Mouse (Mus musculus) adrenal gland, postnatal 25 days (tissue): ENCODE measurements around the gene Bri3bp. TPM values are rescaled to one million over a fixed set of nuclear protein-coding genes. Genes with fewer than 3 reads are reported as not detected.
A peak's percentile ranks its signal among the peaks of the same experiment; 100 is the strongest.
"Not testable (repeated sequence)": the region's sequence is repeated elsewhere in the genome, so short reads cannot be mapped to it uniquely, and the experiment has no call there.

ENCODE experiments used
- DNase-seq: peaks from one replicate; pipeline ENCODE4 v3.0.0; 2021; ENCODE audit warnings: mixed read lengths
- total RNA-seq: library from RNA; stranded (reverse); gene quantifications from 2 replicates; pipeline ENCODE4 v1.2.3, GENCODE M21; 2021

Bri3bp gene
- total RNA-seq, 1 experiment from 2014 or later = 37.3 TPM

DNA sequence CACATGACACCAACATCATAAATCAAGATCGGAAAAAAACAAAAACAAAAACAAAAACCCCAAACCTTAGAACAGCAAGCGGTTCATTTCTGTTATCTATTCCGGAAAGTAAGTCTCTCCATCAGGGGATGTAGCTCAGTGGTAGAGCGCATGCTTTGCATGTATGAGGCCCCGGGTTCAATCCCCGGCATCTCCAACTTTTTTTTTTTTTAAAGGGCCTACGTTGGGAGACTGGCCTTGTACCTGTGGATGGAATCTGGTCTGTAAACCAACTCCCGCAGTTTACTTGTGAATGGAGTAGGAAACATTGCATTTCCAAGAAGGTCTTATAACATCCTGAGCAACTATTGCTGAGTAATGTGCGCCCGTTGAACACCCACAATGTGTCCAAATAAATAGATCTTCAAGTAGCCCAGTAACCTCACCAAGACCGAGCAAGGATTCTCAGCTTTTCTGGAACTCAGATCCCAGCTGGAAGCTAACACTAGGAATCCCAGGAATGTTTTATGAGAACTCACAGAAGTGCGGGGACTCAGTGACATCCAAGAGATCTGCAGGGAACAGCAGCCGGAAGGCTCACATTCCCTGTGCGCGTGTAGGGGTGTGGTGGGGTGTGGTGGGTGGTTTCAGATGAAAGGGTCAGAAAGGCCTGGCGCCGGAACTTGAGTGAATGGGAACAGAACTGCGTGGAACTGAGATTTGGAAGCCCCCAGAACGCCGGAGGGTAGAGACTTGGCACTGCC, 31.8 kb upstream of the Bri3bp start:
- no peak for DNase-seq

DNA sequence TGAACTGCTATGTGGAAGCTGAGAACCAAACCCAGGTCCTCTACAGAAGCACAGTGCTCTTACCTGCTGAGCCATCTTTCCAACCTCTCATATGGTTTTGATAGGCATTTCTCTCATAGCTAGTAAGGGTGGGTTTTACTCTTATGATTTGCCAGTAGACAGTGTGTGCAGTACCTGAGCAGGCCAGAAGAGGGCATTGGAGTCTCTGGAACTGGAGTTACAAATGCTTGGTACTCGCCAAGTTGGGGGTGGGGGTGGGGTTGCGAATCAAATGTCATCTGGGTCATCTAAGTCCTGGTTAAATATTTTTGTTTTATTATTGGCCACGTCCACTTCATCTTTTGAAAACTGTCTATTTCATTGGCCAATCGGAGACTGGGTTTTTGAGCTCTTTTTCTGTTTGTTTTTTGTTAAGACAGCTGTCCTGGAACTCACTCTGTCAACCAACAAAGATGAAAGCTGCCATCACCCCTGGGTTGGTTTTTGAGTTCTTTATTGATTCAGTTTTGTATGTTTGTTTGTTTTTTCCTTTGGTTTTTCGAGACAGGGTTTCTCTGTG, 29.3 kb upstream of the Bri3bp start:
- peak; percentile 78 for DNase-seq

DNA sequence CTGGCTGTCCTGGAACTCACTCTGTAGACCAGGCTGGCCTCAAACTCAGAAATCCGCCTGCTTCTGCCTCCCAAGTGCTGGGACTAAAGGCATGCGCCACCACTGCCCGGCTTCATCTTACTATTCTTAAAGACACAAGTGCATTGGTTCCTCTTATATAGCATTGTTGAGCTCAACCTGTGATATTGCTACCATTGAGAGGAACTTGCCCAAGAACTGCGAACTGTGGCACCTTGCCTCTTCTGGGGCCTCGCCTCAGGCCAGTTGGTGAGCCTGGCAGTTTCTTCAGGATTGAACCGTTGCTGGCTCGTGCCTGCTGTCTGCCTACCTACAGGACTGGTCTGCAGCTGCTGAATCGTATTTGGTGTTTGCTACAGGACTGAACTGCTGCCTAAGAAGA, 28.8 kb upstream of the Bri3bp start:
- not testable (repeated sequence) for DNase-seq

DNA sequence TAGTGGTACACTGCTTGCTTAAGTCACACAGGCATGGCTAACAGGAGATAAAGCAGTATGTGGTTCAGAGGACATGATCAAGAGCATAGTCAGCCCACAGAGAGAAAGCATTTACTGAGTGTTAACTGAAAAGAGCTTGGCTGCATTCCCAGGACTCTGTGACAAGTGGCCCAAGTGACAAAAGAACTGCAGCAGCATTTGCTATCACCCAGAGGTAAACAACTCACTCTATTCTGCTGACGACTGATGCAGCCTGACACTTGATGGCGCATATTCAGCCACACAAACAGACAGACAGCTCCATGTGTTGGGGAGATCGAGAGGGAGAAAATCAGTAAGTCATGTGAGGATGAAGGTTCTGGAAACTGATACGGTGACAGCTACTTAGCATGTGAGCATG, 27.6 kb upstream of the Bri3bp start:
- no peak for DNase-seq

DNA sequence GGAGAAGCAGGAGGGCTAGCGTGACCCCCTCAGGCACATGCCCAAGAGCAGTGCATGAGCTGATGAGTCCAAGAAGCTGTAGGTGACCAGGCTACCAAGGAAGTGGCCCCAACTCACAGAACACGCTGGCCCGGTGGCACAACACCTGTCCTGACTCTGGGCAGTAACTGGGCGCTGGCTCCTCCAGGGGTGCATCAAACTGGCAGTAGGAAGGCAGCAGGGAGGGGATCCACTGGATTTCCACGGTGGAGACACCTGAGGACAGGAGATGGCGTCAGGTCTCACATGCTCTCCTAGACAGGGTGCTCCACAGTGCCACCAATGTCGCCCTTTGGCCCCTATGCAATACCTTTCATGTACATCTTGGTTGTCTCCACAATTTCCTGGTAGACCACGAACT, 25.2 kb upstream of the Bri3bp start:
- DNase-seq = no peak

DNA sequence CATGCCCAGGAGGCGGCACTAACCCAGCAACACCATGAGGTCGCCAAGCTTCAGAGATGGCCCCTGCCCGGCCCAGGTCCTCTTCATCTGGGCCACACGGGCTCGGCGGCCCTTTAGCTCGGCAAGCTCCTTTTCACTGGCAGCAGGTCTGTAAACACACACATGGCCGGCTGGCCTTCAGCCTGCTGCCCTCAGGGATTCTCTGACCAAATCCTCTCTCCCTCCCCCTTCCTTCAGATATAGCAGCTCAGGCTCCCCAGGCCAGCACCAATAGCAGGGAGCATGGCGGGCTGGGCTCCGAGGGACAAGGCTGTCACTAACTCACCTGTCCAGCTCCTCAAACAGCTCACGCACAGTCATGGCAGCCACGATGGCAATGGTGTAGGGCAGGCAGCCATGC, 22.7 kb upstream of the Bri3bp start:
- DNase-seq = no peak

DNA sequence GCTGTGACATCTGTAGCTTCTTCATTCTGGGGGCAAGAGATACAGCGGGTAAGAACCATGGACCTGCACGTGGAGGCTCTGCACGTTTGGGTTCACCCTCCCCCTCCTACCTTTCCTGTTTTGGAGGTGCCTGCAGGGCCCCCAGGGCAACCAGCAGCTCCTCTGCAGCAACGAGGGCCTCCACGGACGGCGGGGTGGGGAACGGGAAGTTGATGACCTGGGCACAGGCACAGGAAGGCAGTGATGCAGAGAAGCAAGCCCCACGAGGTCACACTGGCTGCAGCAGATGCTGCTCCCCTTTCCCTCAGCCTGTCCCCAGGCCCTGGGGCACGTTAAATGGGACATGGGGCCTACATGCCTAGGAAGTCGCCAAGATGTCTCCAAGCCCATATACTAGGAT, 22.2 kb upstream of the Bri3bp start:
- DNase-seq = no peak

DNA sequence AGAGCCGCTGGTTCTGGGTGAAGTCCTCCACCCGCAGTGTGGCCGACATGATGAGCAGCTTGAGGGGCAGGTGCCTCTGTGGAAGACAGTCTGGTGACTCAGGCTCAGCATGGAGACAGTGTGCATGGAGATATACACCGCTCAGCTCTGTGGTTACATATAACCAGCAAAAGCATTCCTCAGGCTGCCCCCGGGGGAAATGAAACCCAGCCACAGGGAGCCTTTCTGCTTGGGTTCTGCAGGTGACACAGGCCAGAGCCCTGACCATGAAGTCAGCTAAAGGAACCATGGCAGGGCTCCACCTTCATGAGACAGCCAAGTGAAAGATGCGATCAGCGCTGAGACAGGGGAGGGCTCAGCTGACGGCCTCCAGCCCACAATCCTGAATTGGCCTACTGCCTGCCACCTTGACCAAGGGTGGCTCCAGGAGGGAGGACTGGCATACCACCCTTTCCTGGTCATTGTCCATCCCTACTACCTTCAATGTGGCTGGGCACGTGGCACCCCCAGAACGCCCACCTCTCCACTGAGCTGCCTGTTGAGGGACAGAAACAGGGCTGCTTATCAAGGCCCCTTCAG, 15.6 kb upstream of the Bri3bp start:
- no peak for DNase-seq

DNA sequence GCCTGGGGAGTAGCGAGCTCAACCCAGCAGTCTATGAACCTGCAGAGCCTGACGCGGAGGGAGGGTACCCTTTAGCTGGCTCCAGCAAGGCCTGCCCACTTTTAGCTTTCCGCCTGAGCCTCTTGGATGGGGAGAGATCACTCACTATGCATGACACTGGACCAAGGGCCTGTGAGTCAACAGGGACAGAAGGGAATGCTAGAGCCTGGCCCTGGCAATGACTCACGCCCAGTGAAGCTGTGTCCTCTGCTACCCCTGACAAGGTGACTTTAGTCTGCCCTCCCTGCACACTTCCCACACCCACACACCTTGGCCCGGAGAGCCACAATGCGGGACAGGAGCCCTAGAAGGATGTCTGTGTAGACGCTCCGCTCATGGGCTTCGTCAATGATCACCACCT, 15.0 kb upstream of the Bri3bp start:
- DNase-seq = peak; percentile 42

DNA sequence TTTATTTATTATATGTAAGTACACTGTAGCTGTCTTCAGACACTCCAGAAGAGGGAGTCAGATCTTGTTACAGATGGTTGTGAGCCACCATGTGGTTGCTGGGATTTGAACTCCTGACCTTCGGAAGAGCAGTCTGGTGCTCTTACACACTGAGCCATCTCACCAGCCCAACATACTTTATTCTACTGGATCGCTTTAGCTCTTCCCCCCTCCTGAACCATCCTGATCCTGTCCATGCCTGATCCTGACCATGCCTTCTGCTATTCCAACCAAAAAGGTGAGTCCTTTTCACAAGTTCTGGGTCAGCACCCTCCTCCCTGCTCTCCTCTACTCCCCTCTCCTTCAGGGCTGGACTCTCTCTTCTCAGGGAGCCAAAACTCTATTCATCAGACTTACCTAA, 9.0 kb upstream of the Bri3bp start:
- not testable (repeated sequence) for DNase-seq

DNA sequence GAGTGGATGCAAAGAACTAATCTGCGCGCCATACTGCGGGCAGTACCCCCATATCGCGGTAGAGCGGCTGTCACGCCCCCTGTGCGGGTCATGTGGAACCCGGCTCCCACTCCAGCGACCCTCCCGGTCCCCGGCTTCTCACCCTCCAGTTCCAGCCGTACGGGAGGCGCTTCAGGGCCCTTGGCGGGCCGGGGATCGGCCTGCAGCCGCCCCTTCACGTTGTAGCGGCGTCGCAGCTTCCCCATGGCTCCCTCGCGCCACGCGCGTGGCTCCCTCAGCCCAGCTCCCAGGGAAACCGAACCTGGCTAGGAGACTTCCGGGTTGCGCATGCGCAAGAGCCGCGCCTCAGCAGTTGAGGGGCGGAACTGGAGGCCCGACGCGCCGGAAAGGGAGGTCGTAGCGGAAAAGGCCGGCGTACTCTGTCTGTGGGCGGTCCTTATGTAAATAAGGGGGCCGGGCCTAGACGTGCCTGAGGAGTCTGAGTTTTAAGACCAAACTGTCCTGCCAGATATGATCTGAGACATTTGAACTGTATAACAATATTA, 7.5 kb upstream of the Bri3bp start, which contains the start of gene Dhx37:
Dhx37 (minus strand) TSS at position 329 of the 545 bp plus-strand sequence.
- peak; percentile 94 for DNase-seq

DNA sequence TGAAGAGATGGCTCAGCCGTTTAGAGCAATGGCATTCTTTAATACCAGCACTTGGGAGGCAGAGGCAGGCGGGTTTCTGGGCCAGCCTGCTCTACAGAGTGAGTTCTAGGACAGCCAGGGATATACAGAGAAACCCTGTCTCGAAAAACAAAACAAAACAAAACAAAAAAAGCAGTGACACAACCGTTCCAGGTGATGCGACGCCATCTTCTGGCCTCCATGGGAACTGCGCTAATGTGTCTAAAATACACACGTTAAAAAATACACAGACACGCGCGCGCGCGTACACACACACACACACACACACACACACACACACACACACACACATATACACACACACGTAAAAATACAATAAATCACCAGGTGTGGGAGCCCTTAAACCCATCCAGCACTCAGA, 7.0 kb upstream of the Bri3bp start:
- not testable (repeated sequence) for DNase-seq

DNA sequence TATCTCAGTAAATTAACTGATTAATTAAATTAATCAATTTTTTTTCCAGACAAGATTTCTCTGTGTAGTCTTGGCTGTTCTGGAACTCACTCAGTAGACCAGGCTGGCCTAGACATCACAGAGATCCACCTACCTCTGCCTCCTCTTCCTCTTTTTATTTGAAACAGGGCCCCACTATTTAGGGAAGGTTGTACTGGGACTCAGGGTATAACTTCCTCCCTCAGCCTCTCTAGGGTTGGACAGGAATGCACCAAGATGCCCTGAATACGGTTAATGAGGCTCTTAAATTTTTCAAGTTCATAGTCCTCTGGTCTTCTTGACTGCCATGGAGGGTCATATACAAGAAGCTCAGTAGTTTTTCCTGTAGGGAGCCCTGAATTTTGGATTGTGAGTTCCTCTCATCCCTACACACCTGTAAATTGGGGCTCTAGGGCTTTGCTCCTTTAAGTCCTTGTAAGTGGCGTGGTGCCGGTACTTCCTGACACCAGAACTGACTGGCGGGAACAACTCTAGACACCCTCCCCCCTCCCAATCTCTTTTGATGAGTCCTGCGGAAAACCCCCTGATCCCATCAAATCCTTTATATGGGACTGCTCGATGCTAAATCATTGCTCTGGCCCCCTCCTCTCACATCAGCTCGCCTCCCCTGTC, 660 bp upstream of the Bri3bp start:
- no peak for DNase-seq

DNA sequence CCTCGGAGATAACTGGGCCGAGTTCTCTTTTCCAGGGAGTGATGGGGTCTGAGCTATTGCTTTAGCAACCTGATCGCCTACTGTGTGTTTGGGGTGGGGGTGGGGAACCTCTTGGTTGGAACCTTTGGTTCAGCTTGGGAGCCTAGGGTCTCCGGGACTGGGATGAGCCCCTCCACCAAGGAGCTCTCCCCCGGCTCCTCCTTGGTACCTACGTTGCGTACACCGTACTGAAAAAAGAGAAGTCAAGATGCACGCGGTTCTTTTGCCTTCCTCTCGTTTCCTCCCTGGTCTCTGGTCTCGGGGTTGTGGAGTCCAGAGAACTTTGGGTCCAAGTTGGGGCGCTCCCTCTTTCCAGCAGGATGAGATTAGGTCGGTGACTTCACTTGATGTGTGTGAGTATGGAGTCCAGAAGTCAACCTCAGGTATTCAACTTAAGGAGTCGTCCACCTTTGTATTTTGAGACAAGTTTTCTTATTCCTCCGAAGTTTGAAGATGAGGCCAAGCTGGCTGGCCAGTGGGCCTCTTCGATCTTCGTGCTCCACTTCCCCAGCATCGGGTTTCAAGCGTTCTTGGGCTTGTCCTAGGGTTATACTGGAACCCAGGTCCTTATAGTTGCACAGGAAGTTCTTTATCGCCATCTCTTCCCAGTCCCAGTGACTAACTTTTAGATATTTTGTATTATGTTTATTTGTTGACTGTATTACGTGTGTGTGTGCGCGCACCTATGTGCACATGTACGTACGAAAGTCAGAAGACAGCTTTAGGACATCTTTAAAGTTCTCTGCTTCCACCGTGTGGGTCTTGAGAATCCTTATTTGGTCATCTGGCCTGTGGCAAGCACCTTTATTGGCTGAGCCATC, 998 bp downstream of the Bri3bp start:
- no peak for DNase-seq

DNA sequence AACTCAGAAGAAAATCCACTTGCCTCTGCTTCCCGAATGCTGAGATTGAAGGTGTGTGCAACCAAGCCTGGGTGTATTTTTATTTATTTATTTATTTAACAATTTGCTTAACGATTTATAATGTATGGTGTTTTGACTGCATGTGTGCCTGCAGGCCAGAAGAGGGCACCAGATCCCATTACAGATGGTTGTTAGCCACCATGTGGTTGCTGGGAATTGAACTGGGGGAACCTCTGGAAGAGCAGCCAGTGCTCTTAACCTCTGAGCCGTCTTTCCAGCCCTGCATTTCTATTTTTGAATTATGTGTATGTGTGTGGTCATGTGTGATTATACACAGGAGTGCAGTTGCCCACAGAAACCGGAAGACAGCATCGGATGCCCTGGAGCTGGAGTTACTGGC, 2.0 kb downstream of the Bri3bp start:
- DNase-seq = no peak

DNA sequence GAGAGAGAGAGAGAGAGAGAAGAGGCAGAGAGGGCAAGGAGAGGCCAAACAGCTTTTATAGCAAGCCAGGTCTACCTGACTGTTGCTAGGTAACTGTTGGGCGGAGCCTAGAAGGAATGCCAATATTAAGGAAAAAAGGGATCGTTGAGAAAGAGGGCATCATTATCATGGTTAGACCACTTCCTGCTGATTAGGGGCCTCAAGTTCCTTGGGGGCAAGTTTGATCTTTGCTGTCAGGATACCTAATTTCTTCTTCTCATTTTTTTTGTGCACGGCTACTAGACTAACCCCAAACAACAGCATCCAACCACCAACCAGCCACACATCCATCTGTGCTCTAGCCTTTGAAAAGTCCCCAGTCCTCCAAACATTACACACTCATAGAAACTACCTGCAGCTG, 2.5 kb downstream of the Bri3bp start:
- no peak for DNase-seq

DNA sequence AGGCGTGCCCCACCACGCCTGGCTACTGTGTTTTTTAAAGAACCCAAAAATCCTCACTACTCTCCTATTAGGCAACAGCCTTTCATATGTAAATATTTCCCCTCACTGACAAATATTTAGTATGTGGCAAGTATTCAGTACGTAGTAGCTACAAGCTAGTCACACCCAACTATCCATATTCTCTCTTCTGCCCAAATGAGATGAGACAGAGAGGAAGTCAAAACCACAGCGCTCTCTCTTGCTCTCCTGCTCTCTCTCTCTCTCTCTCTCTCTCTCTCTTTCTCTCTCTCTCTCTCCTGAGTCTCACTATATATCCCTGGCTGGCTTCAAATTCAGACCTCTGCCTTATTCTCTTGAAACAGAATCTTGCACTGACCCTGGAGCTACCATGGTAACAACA, 3.2 kb downstream of the Bri3bp start:
- DNase-seq = no peak

DNA sequence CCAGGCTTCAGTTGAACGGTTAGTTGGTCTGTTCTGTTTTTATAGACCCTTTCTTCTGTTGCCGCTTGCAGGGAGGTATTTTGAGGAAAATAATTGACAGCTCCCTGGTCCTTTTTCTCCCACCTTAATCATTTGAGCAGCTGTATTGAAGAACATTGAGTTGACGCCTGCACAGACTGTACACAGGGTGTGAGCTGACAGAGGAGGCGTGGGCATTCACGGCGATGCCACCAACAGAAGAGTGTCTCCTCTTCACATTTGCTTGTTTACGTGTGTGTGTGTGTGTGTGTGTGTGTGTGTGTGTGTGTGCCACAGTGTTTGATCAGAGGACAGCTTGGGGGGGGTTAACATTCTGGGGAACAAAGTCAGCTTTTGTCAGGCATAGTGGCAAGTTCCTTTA, 5.0 kb downstream of the Bri3bp start:
- DNase-seq = no peak

DNA sequence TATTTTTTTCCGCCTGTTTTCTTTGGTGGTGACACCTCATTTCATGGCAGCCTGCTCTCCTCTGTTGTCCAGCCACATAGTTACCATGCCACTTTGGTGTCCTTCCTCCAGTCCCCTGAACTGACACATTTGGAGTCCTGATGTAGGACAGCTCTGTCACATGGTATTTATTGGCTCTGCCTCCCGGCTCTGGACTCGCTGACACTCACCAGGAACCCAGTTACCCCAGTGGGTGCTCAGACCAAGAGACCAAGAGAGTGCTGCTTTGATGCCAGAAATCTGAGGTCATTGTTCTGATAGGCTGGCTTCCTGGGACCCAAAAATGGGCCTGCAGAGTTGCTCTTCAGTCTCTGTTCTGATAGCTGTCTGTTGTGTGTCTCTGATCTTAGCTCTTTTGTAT, 6.7 kb downstream of the Bri3bp start:
- no peak for DNase-seq

DNA sequence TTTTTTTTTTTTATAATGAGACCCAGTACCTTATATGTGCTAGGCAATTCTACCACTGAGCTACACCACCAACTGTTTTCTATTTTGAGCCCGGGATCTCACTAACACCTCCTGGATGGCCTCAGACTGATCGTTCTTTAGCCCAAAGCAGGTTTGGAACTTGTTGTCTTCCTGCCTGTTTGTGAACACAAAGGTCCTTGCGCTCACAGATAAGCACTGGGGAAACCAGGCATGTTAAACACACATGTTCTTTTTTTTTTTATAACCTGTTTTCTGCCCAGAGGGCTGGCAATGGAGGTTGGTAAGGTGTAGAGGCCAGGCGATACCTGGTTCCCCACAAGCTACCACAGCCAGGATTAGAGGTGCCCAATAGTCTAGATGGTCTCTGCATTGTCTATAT, 7.3 kb downstream of the Bri3bp start:
- DNase-seq = no peak

DNA sequence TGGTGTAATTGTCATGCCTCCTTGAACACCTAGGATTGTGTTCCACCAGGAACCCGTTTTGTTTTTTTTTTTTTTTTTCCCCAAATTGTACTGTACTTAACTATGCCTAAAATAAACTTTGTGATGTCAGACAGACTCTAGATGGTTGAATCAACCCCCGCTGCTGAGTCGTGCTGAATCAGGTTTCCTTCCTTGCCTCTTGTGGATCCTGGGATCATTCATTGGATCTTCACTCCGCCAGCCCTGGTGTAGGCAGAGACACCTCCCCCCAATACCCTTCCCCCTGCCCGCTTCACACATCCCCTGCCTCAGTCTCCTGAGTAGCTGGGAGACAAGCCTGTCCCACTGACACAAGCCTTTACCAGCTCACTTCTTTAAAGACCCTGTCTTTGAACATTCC, 7.9 kb downstream of the Bri3bp start:
- DNase-seq = no peak

DNA sequence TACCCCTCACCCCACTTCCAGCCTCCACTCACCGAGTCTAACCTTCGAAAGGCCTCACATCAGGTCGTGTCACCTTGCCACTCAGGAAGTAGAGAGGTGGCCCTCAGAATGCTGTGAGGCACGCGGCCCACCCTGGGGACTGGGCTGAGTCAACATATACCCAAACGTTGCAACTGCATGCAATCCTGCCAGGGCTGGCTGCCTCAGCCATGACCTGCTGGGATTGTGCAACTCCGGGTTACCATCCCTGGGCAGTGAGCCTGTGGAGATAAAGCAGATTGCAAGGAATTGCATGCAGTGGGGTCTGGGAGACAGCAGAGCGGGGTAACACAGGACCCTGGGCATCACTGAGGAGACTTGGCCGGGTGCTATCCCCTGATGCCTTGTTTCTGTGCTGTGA, 11.2 kb downstream of the Bri3bp start:
- peak; percentile 71 for DNase-seq
